Mouse (Mus musculus) frontal cortex, postnatal 10 days (tissue): ENCODE measurements around the gene Srpk1.
"Not testable (repeated sequence)": the region's sequence is repeated elsewhere in the genome, so short reads cannot be mapped to it uniquely, and the experiment has no call there.

Source experiments
- DNase-seq, 2 experiments: peaks; one replicate each; pipeline ENCODE4 v3.0.0; 2022; ENCODE audit warnings: low spot score in 2 of 2, mixed read lengths in 1 of 2

The Srpk1 gene

GRCm38 (mm10) chr17:28556635-28557396, 65.7 kb downstream of the Srpk1 start:
- DNase-seq: no peak

GRCm38 (mm10) chr17:28554021-28554420, 68.5 kb downstream of the Srpk1 start:
- DNase-seq: not testable (repeated sequence)

- peak; percentile 53 to 62 for DNase-seq
Measured at GRCm38 (mm10) chr17:28553040-28553793, 69.3 kb downstream of the Srpk1 start.

- no peak for DNase-seq
Measured at GRCm38 (mm10) chr17:28549111-28549510, 73.4 kb downstream of the Srpk1 start, which contains the start of gene Clpsl2. Gene Clpsl2 (plus strand): TSS chr17:28549411.

GRCm38 (mm10) chr17:28548550-28548949, 74.0 kb downstream of the Srpk1 start:
- no peak for DNase-seq

GRCm38 (mm10) chr17:28546925-28547324, 75.6 kb downstream of the Srpk1 start:
- no peak for DNase-seq

- no peak for DNase-seq
Measured at GRCm38 (mm10) chr17:28537881-28538280, 84.6 kb downstream of the Srpk1 start.
